Mouse (Mus musculus) ES-Bruce4 (cell line): Measurements from ENCODE around the gene 2900026A02Rik. TPM values are rescaled to one million over a fixed set of nuclear protein-coding genes. Genes with fewer than 3 reads are reported as not detected.

Experiments used
- H3K27ac ChIP-seq: 2 replicates; pipeline ENCODE4 v1.5.1; 2012; ENCODE audit warnings: low read length, inconsistent platforms; ENCODE audit not compliant: insufficient read depth
- H3K27me3 ChIP-seq: 2 replicates; pipeline ENCODE4 v1.6.1; 2012; ENCODE audit warnings: mild to moderate bottlenecking, low read length, inconsistent platforms; ENCODE audit not compliant: control insufficient read depth, poor library complexity, insufficient read depth, severe bottlenecking
- H3K36me3 ChIP-seq: 2 replicates; pipeline ENCODE4 v1.6.1; 2012; ENCODE audit warnings: inconsistent platforms, mild to moderate bottlenecking, low read length, moderate library complexity; ENCODE audit not compliant: control insufficient read depth, poor library complexity, insufficient read depth, severe bottlenecking
- H3K4me1 ChIP-seq: one replicate; pipeline ENCODE4 v1.8.1; 2011; ENCODE audit warnings: low read length; ENCODE audit not compliant: control insufficient read depth, insufficient read depth
- H3K4me3 ChIP-seq: 2 replicates; pipeline ENCODE4 v1.5.1; 2011; ENCODE audit warnings: low read depth, mild to moderate bottlenecking, low read length
- H3K9ac ChIP-seq: 2 replicates; pipeline ENCODE4 v1.6.1; 2012; ENCODE audit warnings: low read depth, mild to moderate bottlenecking, inconsistent platforms; ENCODE audit not compliant: poor library complexity, severe bottlenecking
- H3K9me3 ChIP-seq: replicated peaks from 2 replicates; pipeline ENCODE4 v1.6.1; 2012; ENCODE audit warnings: mild to moderate bottlenecking, low read length, inconsistent platforms; ENCODE audit not compliant: control insufficient read depth, poor library complexity, insufficient read depth, severe bottlenecking
- CTCF ChIP-seq: IDR thresholded peaks from one replicate; pipeline ENCODE4 v1.8.1; 2011; ENCODE audit warnings: low read depth, low read length
- EP300 ChIP-seq: IDR thresholded peaks from 2 replicates; pipeline ENCODE4 v1.6.1; 2011; ENCODE audit warnings: low read depth, low read length; ENCODE audit not compliant: insufficient read depth
- POLR2A ChIP-seq: IDR thresholded peaks from one replicate; pipeline ENCODE4 v1.8.1; 2011; ENCODE audit warnings: low read length; ENCODE audit not compliant: insufficient read depth
- polyA plus RNA-seq: library from polyadenylated mRNA; stranded (reverse); fragments of >200 nt; gene quantifications from 2 replicates; pipeline ENCODE4 v1.2.4, GENCODE M21; 2011; ENCODE audit warnings: low read depth; ENCODE audit not compliant: missing spikeins, insufficient read depth, insufficient read length

Gene 2900026A02Rik
- polyA plus RNA-seq, 1 experiment = 14.2 TPM

DNA sequence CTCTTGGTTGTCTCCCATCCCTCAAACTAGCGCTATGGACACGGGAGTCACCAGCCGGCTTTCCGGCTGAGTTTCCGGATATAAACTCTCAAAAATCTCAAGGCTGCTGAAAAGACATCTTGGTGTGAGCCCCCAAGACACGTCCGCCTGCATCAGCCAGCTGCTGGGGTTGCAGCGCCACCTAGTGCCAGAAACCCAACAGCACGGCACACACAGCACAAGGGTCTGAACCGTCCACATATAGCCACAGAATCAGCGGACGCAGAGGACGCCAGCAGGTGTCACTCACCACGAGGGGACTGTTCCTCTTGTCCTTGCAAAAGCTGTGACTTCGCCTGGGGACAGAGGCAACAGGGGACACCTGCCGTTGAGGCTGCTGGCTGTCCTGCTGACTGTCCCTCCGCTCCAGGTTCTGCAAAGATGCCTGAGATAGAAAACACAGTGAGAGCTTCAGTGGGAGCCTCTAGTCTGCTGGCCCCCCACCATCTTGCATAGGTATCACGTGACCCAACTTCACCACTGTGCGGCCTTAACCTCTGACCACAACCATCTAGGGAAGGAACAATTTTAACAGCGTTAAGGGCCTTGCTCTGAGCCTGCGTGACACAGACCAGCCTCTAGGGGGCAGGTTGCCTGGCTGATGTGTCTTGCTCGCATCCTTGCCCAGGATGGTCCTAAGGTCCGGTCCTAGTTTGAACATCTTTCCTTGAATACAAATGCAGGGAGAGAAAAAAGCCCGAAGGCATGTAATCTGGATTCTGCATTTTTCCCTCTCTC lies 45.9 kb downstream of the 2900026A02Rik start:
- Histone ChIP-seq H3K36me3 (no peaks in the 10 kb centered on the region), H3K9ac (no peak overlapping the region), H3K9me3 (no peaks in the 10 kb centered on the region), H3K27me3 (no peaks in the 10 kb centered on the region), H3K4me1 (no peaks in the 10 kb centered on the region), H3K27ac (no peak overlapping the region), H3K4me3 (no peak overlapping the region)
- TF ChIP-seq EP300 (peak; percentile 69; the same call in 1 of the 2 replicates), POLR2A (no peak), CTCF (peak; percentile 99)

DNA sequence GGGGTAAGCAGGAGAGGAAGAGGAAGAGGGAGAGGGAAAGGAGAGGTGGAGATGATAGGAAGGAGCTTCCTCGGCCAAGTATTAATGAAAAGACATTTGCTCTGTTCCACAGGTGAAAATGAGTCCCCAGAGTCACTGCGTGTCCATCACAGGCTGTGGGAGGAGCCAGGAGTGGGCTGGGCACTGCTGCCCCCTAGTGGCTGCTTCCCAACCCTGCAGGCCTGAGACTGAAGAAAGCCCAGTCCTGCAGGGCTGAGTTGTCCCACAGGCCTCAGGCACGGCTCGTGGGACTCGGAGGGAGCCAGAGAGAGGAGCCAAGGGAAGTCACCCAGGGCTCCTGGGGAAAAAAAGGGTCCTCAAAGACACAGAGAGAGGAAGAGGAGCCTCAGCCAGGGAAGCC lies 47.7 kb downstream of the 2900026A02Rik start:
- no peak overlapping the region for H3K27ac ChIP-seq

DNA sequence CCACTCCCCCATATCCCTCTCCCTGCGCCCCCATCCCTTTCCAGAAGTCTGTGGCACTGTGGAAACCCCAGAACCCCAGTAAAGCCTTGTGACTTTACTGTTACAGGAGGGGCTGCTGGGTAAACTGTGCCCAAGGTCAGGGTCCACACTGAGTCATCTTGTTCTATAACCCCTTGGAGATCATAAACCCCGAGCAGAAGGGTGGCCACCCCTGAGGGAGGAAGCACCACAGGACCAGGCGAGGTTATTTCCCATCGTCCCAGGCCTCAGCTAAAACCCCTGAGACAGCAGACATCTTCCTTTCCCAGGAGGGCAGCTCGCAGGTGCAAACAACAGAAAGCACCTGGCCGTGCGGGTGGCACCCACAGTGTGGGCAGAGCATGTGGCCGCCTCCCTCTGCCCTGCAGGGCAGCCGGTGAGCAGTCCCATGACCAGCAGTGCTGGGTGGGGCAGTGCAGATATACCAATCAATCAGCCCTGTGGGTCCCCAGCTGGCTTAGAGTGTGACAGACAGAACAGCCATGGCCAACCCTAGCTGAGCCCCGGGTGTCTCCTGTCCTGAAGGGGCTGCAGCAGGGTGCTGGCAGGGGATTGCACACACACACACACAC lies 49.0 kb downstream of the 2900026A02Rik start:
- H3K9me3 ChIP-seq = no peaks in the 10 kb centered on the region
- H3K27me3 ChIP-seq = no peaks in the 10 kb centered on the region
- no peaks in the 10 kb centered on the region for H3K4me1 ChIP-seq
- H3K27ac ChIP-seq = no peak overlapping the region
- no peak overlapping the region for H3K4me3 ChIP-seq
- no peak for TF ChIP-seq CTCF
- H3K36me3 ChIP-seq = no peaks in the 10 kb centered on the region
- no peak overlapping the region for H3K9ac ChIP-seq

More for the DNA sequence above, 47.7 kb downstream of the 2900026A02Rik start:
- no peaks in the 10 kb centered on the region for H3K4me1 ChIP-seq
- H3K36me3 ChIP-seq = no peaks in the 10 kb centered on the region
- no peaks in the 10 kb centered on the region for H3K9me3 ChIP-seq
- no peak overlapping the region for H3K4me3 ChIP-seq
- H3K27me3 ChIP-seq = no peaks in the 10 kb centered on the region
- no peak overlapping the region for H3K9ac ChIP-seq
- TF ChIP-seq CTCF (peak; percentile 98), EP300 (no peak)

DNA sequence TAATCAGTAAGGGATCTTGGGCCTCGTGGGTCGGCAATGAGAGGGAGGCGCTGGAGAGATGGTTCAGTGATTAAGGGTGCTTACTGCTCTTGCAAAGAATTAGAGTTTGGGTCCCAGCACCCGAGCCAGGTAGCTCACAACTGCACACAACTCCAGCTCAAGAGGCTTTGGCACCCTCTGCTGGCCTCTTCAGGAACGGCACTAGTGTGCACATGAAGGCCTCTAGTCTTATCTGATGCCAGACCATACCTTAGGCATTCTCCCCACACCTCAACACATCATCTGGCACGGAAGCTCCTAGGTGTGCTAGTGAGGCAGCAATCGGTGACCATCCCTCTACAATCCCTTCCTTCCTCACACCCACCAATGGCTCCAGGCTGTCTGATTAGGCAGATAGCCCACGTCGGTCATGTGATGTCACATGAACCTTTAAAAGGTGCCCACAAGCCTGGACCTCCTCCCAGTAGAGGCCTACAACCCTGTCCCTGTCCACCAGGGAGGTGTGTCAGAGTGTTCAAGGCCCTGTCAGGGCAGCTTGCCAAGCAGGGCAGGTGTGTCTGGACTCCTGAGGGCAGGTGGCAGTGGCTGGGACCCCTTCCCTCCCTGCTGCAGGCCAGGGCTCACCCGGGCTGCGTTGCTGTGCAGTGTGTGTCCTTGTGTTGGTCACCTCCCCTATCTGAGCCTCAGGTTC lies 50.8 kb downstream of the 2900026A02Rik start:
- H3K27me3 ChIP-seq = no peaks in the 10 kb centered on the region
- no peaks in the 10 kb centered on the region for H3K36me3 ChIP-seq
- H3K4me3 ChIP-seq = no peak overlapping the region
- no peaks in the 10 kb centered on the region for H3K9me3 ChIP-seq
- H3K4me1 ChIP-seq = no peaks in the 10 kb centered on the region
- TF ChIP-seq EP300 (no peak), CTCF (peak; percentile 91)
- no peak overlapping the region for H3K9ac ChIP-seq
- H3K27ac ChIP-seq = no peak overlapping the region

DNA sequence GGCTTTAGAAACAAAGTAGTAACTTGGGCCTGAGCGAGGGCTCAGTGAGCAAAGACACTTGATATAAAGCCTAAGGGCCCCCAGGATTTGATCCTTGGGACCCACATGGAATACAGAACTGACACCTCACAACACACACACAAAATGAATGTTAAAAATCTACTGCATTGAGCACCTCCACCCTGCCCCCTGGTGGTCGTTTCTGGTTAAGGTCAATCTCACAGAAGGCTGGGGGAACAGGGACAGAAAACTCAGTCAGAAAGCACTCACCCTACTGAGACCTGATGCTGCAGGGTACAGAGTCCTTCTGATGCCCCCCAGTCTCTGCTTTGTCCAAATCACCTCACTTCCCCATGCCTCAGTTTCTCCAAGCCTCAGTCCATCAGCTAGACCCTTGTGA lies 53.3 kb downstream of the 2900026A02Rik start:
- H3K9me3 ChIP-seq = no peaks in the 10 kb centered on the region
- H3K4me1 ChIP-seq = peaks cover 6% of the 10 kb centered on the region
- no peak overlapping the region for H3K4me3 ChIP-seq
- H3K36me3 ChIP-seq = no peaks in the 10 kb centered on the region
- TF ChIP-seq CTCF = peak; percentile 58
- no peak for TF ChIP-seq EP300
- no peak overlapping the region for H3K27ac ChIP-seq
- no peak overlapping the region for H3K9ac ChIP-seq
- no peaks in the 10 kb centered on the region for H3K27me3 ChIP-seq

DNA sequence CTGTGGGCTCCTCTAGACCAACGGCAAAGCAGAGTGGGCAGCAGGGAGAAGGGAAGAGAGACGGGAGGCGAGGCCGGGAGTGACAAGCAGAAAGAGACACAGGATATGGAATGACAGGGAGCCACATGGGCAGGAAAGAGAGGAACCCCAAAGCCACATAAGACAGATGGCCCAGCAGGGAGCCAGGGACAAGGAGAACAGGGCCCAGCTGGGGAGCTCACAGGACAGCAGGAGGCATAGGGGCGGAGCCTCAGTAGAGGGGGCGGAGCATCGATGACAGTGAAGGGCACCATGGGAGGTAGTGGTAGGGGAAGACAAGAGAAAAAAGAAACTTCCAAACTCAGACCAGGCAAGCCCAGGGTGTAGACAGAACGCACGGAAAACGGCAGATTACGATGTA lies 55.6 kb downstream of the 2900026A02Rik start:
- TF ChIP-seq EP300 = no peak
- Histone ChIP-seq H3K27ac (no peak overlapping the region), H3K9me3 (no peaks in the 10 kb centered on the region), H3K9ac (no peak overlapping the region), H3K27me3 (no peaks in the 10 kb centered on the region), H3K4me3 (no peak overlapping the region), H3K36me3 (no peaks in the 10 kb centered on the region), H3K4me1 (peaks cover 6% of the 10 kb centered on the region)
